Mouse (Mus musculus): Measurements from ENCODE around the gene Mrc2.

DNA sequence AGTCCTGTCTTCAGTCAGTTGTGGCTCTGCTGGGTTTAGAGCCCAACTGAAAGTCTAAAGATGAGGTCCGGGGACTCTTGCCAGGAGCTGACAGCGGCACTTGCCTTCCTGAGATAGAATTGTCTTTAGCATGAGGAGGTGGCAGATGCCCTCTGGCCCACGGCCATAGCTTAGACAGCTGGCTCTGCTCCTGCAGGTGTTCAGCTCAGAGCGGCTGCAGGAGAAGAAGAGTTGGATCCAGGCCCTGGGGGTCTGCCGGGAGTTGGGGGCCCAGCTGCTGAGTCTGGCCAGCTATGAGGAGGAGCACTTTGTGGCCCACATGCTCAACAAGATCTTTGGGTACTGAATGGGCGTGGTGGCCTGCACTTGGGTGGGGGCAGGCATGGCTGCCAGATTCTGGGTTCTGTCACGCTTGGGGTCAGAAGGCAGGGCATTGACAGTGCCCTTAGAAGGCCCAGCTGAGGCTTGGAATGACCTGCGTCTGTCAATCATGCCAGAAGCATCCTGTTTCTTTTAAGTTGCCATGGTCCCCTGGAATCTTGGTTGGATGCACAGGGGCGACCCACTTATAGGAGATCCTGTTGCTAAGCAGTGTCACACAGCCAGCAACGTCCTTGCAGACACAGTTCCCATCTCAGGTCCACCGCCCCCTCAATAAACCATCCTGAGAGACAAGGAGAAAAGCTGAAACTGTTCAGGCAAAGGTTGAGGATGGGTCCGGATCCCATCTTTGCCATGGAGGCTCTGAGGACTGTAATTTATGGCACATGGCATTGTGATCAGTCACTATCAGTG, 46.4 kb downstream of the Mrc2 start:
- no peak for TF ChIP-seq CTCF (conservative IDR thresholded peaks at IDR 0.05; ENCODE audit: insufficient read depth, insufficient read length, low read depth, low read length)
- TF ChIP-seq POLR2A (IDR thresholded peaks at IDR 0.05; ENCODE audit: low read depth, low read length) = no peak
